Mouse (Mus musculus) embryonic facial prominence, embryonic 10.5 days (tissue): ENCODE data around the gene 3110082J24Rik. TPM values are rescaled to one million over a fixed set of nuclear protein-coding genes. Genes with fewer than 3 reads are reported as not detected.
A peak's percentile ranks its signal among the peaks of the same experiment; 100 is the strongest.

Source experiments
- DNase-seq: peaks from one replicate; pipeline ENCODE4 v3.0.0-alpha.2; 2017; ENCODE audit warnings: low spot score
- H3K27ac ChIP-seq: fragments of 300-500 bp; sonication (generic); replicated peaks from 2 replicates; pipeline ENCODE4 v1.5.1; 2016; ENCODE audit warnings: mild to moderate bottlenecking
- H3K27me3 ChIP-seq: fragments of 300-500 bp; sonication (generic); replicated peaks from 2 replicates; pipeline ENCODE4 v1.6.1; 2016; ENCODE audit warnings: low read depth, mild to moderate bottlenecking; ENCODE audit not compliant: poor library complexity, severe bottlenecking
- H3K36me3 ChIP-seq: fragments of 300-500 bp; sonication (generic); replicated peaks from 2 replicates; pipeline ENCODE4 v1.6.1; 2016; ENCODE audit warnings: mild to moderate bottlenecking, moderate library complexity
- H3K4me1 ChIP-seq: fragments of 300-500 bp; sonication (generic); 2 replicates; pipeline ENCODE4 v1.6.1; 2016
- H3K4me3 ChIP-seq: fragments of 300-500 bp; sonication (generic); 2 replicates; pipeline ENCODE4 v1.5.1; 2016; ENCODE audit warnings: mild to moderate bottlenecking, moderate library complexity
- H3K9me3 ChIP-seq: fragments of 300-500 bp; sonication (generic); 2 replicates; pipeline ENCODE4 v1.6.1; 2016; ENCODE audit warnings: mild to moderate bottlenecking
- WGBS: fragments of 180-500 bp; shearing (Covaris S2); methylation state at CpG from one replicate; pipeline ENCODE4 v1.1.7; 2016; 5-methylcytosine and 5-hydroxymethylcytosine counted together
- polyA plus RNA-seq: library from polyadenylated mRNA; unstranded; fragments of >200 nt; fragmentation: Nextera tagmentation; extraction: Ambion mirVana; gene quantifications from 2 replicates; pipeline ENCODE4 v1.2.1, GENCODE M21; 2016

Gene 3110082J24Rik
- polyA plus RNA-seq, 1 experiment from 2014 or later, result 0.65 TPM

- WGBS, result 94% methylated on average over 11 of the region's 11 CpGs
- H3K27me3 ChIP-seq, result no peaks in the 10 kb centered on the region
- no peak overlapping the region for H3K27ac ChIP-seq
- H3K4me1 ChIP-seq, result no peaks in the 10 kb centered on the region
- peaks cover 90% of the 10 kb centered on the region for H3K36me3 ChIP-seq
- no peaks in the 10 kb centered on the region for H3K9me3 ChIP-seq
- no peak overlapping the region for H3K4me3 ChIP-seq
- no peak for DNase-seq
These were observed 29.9 kb upstream of the 3110082J24Rik start for GRCm38 (mm10) chr5:30135711-30136231.

GRCm38 (mm10) chr5:30132173-30132572 lies 26.3 kb upstream of the 3110082J24Rik start:
- no peaks in the 10 kb centered on the region for H3K27me3 ChIP-seq
- H3K4me3 ChIP-seq, result no peak overlapping the region
- H3K36me3 ChIP-seq, result peaks cover 89% of the 10 kb centered on the region
- no peak overlapping the region for H3K27ac ChIP-seq
- no peak for DNase-seq
- WGBS, result 95% methylated on average over 2 of the region's 2 CpGs
- H3K9me3 ChIP-seq, result no peaks in the 10 kb centered on the region
- no peaks in the 10 kb centered on the region for H3K4me1 ChIP-seq

DNA sequence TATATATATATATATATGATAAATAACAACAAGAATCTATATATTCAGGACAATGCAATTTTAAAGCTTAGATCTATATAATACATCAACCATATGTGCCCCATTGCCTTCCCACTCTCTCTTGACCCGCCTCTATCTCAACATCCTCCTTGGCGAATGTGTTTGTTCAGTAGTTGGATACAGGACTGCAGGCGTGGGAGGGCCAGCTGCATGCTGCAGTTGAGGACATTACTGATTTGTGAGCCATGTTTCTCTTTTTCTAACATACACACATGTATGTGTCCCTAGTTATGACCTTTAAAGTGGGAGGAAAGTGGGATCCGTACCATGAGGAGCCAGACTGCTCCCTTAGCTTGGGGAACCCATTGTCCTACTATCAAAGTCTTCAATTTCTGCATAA lies 25.4 kb upstream of the 3110082J24Rik start:
- no peaks in the 10 kb centered on the region for H3K9me3 ChIP-seq
- H3K27ac ChIP-seq, result no peak overlapping the region
- H3K36me3 ChIP-seq, result peaks cover 94% of the 10 kb centered on the region
- 94% methylated on average over 4 of the region's 4 CpGs for WGBS
- no peak overlapping the region for H3K4me3 ChIP-seq
- no peak for DNase-seq
- no peaks in the 10 kb centered on the region for H3K4me1 ChIP-seq
- H3K27me3 ChIP-seq, result no peaks in the 10 kb centered on the region

DNA sequence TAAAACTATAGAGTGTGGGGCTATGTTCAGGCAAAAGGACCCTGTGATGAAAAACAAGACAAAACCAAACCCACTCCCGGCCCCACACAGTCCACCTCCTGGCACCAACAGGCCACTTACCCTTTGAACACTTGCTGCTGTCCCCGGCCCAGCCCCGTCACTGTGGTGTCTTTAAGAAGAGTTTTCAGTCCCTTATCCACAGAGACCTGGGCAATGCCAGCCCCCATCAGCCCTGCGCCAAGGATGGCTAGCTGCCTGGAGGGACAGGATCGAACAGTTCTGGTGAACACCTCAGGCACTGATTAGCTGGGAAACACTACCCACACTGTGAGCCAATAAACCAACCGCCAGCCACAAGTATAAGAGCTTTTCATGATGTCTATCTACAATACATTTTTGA lies 22.8 kb upstream of the 3110082J24Rik start:
- Histone ChIP-seq H3K36me3 (peaks cover 94% of the 10 kb centered on the region), H3K27ac (no peak overlapping the region), H3K9me3 (no peaks in the 10 kb centered on the region), H3K4me3 (no peak overlapping the region), H3K27me3 (no peaks in the 10 kb centered on the region), H3K4me1 (no peaks in the 10 kb centered on the region)
- no peak for DNase-seq
- 95% methylated on average over 6 of the region's 6 CpGs for WGBS

- Histone ChIP-seq H3K36me3 (peaks cover 94% of the 10 kb centered on the region), H3K27me3 (no peaks in the 10 kb centered on the region), H3K27ac (no peak overlapping the region), H3K4me3 (no peak overlapping the region), H3K9me3 (no peaks in the 10 kb centered on the region), H3K4me1 (no peaks in the 10 kb centered on the region)
- no peak for DNase-seq
- 90% methylated on average over 13 of the region's 13 CpGs for WGBS
These were observed 22.2 kb upstream of the 3110082J24Rik start for GRCm38 (mm10) chr5:30127921-30128597.

- 88% methylated on average over 7 of the region's 7 CpGs for WGBS
- Histone ChIP-seq H3K36me3 (peaks cover 94% of the 10 kb centered on the region), H3K27me3 (no peaks in the 10 kb centered on the region)
These were observed 20.9 kb upstream of the 3110082J24Rik start for GRCm38 (mm10) chr5:30126756-30127155.

GRCm38 (mm10) chr5:30125587-30125986 lies 19.7 kb upstream of the 3110082J24Rik start:
- 42% methylated on average over 5 of the region's 5 CpGs for WGBS
- DNase-seq, result peak; percentile 43
- Histone ChIP-seq H3K36me3 (peaks cover 100% of the 10 kb centered on the region), H3K9me3 (no peaks in the 10 kb centered on the region), H3K4me3 (no peak overlapping the region), H3K4me1 (no peaks in the 10 kb centered on the region), H3K27me3 (no peaks in the 10 kb centered on the region), H3K27ac (no peak overlapping the region)

More at GRCm38 (mm10) chr5:30126756-30127155, 20.9 kb upstream of the 3110082J24Rik start:
- Histone ChIP-seq H3K9me3 (no peaks in the 10 kb centered on the region), H3K4me1 (no peaks in the 10 kb centered on the region), H3K4me3 (no peak overlapping the region), H3K27ac (no peak overlapping the region)
- DNase-seq, result no peak

GRCm38 (mm10) chr5:30122481-30122880 lies 16.6 kb upstream of the 3110082J24Rik start:
- no peak for DNase-seq
- WGBS, result 95% methylated on average over 6 of the region's 6 CpGs
- H3K4me1 ChIP-seq, result no peaks in the 10 kb centered on the region
- no peak overlapping the region for H3K27ac ChIP-seq
- no peak overlapping the region for H3K4me3 ChIP-seq
- peaks cover 100% of the 10 kb centered on the region for H3K36me3 ChIP-seq
- H3K9me3 ChIP-seq, result no peaks in the 10 kb centered on the region
- no peaks in the 10 kb centered on the region for H3K27me3 ChIP-seq

- Histone ChIP-seq H3K4me3 (no peak overlapping the region), H3K27me3 (peaks cover 19% of the 10 kb centered on the region), H3K4me1 (no peaks in the 10 kb centered on the region; the same call in 1 of the 2 replicates), H3K36me3 (peaks cover 94% of the 10 kb centered on the region), H3K9me3 (no peaks in the 10 kb centered on the region), H3K27ac (no peak overlapping the region)
- WGBS, result 91% methylated on average over 7 of the region's 7 CpGs
- no peak for DNase-seq
These were observed 14.2 kb upstream of the 3110082J24Rik start for GRCm38 (mm10) chr5:30120106-30120505.

- 92% methylated on average over 6 of the region's 6 CpGs for WGBS
- H3K36me3 ChIP-seq, result peaks cover 85% of the 10 kb centered on the region
- H3K9me3 ChIP-seq, result no peaks in the 10 kb centered on the region
- H3K27me3 ChIP-seq, result peaks cover 29% of the 10 kb centered on the region
- H3K27ac ChIP-seq, result no peak overlapping the region
- H3K4me3 ChIP-seq, result no peak overlapping the region
- H3K4me1 ChIP-seq, result peaks cover 8% of the 10 kb centered on the region
- no peak for DNase-seq
These were observed 13.3 kb upstream of the 3110082J24Rik start for GRCm38 (mm10) chr5:30119163-30119562.

GRCm38 (mm10) chr5:30118018-30118417 lies 12.1 kb upstream of the 3110082J24Rik start:
- peaks cover 73% of the 10 kb centered on the region for H3K36me3 ChIP-seq
- DNase-seq, result no peak

GRCm38 (mm10) chr5:30115718-30116117 lies 9.8 kb upstream of the 3110082J24Rik start:
- peak; percentile 39 for DNase-seq
- H3K27me3 ChIP-seq, result peaks cover 62% of the 10 kb centered on the region
- 30% methylated on average over 10 of the region's 10 CpGs for WGBS

More at GRCm38 (mm10) chr5:30118018-30118417, 12.1 kb upstream of the 3110082J24Rik start:
- Histone ChIP-seq H3K27me3 (peaks cover 40% of the 10 kb centered on the region), H3K9me3 (no peaks in the 10 kb centered on the region), H3K27ac (no peak overlapping the region), H3K4me1 (peaks cover 19% of the 10 kb centered on the region), H3K4me3 (no peak overlapping the region)
- WGBS, result 91% methylated on average over 1 of the region's 1 CpGs

GRCm38 (mm10) chr5:30114761-30115140 lies 8.9 kb upstream of the 3110082J24Rik start:
- Histone ChIP-seq H3K27me3 (peaks cover 72% of the 10 kb centered on the region), H3K9me3 (no peaks in the 10 kb centered on the region), H3K27ac (peak overlapping the region; percentile 80; the same call in 1 of the 2 replicates), H3K36me3 (peaks cover 40% of the 10 kb centered on the region), H3K4me3 (peak overlapping the region; percentile 58), H3K4me1 (peaks cover 40% of the 10 kb centered on the region)
- DNase-seq, result no peak
- WGBS, result 2% methylated on average over 28 of the region's 28 CpGs

More at GRCm38 (mm10) chr5:30115718-30116117, 9.8 kb upstream of the 3110082J24Rik start:
- Histone ChIP-seq H3K36me3 (peaks cover 50% of the 10 kb centered on the region), H3K4me1 (peaks cover 30% of the 10 kb centered on the region), H3K27ac (no peak overlapping the region), H3K9me3 (no peaks in the 10 kb centered on the region), H3K4me3 (no peak overlapping the region)
